Mouse (Mus musculus): Measurements from ENCODE around the gene Dync1li2. TPM values are rescaled to one million over a fixed set of nuclear protein-coding genes. Genes with fewer than 3 reads are reported as not detected.

The Dync1li2 gene
- polyA plus RNA-seq, 1 experiment from 2014 or later, result 13.5 TPM

DNA sequence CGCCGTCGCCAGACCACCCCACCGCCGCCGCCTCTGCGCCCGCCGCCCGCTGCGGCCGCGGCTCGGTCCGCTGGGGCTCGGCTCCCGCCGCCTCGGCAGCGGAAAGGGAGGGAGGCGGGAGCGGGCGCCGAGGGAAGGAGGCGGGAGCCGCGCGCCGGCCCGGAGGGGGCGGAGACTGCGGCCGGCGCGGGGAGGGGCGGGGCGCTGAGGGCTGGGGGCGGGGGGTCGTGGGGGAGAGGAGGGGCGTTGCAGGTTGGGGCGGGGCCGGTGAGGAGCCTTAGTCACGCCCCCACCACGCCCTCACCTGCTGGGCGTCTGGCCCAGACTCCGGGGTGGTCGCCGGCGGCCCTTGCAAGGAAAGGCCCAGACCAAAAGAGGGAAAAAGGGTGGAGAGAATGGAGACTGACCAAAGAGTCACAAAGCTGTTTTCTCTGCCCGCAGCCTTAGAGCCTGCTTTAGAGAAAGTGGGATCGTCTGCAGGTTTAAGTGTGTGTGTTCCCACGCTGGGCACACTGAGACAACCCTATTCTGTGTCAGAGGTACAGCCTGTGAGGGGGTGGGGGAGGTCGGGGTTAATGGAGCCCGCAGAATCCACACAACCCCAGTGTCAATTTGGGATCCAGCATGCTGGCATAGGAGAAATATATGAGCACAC lies 47.0 kb downstream of the Dync1li2 start, which contains the start of gene Cmtm4:
Gene Cmtm4 (minus strand): TSS at position 105 of the 655 bp plus-strand sequence.
- H3K9ac ChIP-seq, result peak within 1 kb of the TSS; percentile 78
- peak within 1 kb of the TSS; percentile 69 for H3K4me3 ChIP-seq (replicated peaks)
- peak within 1 kb of the TSS; percentile 91 for H3K4me2 ChIP-seq
- DNase-seq, result peak; percentile 6
- H3K4me1 ChIP-seq (replicated peaks), result peaks cover 13% of the 10 kb centered on the region
- H3K9me3 ChIP-seq (replicated peaks), result 0 out of 2 replicates have a peak, but pooled peaks cover 3% of the 10 kb centered on the region
- 3% methylated on average over 35 of the region's 54 CpGs for WGBS (ENCODE audit: insufficient replicate concordance)
- no peak within 1 kb of the TSS for H3K27ac ChIP-seq
- no peaks in the 10 kb centered on the region for H3K36me3 ChIP-seq
- H3K27me3 ChIP-seq, result peaks cover 28% of the 10 kb centered on the region
- peak; percentile 78 for ATAC-seq (ENCODE audit: low read depth)

DNA sequence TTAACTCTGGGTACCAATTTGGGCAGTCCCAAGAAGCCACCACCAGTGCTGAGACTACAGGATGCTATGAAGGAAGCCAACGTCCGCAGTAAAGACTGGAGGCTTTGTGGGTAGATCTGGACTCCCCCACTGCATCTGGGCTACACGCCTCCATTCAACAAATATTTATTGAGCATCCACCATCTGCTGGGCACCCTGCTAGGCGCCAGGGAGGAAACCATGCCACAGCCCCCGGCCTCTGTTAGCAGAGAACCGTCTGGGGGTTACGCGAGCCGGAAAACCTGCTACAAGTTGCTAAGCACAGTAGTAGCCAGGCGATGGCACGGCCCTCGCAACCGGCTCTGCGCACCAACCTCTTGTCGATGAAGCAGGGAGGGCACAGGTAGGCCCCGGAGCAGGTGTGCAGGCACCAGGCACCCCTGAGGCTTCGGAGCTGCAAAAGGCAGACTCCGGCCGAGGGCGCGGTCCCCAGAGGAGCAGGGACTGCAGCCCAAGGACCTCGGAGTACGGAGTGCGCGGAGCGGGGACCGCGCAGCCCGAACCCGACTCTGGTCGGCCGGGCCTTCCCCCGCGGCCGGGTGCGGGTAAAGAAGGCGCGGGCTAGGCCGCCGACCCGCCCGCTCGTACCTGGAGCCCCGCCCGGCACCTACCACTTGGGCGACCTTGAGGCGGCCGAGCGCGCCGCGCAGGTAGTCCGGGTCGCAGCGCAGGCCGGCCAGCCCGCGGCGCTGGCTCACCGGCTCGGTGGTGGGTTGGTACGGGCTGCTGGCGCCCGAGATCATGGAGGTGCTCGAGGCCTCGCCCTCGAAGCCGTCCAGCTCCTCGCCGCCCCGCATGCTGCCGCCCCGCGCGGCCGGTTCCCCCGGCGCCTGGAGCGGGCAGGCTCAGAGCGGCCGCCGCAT lies 47.8 kb downstream of the Dync1li2 start:
- DNase-seq (peak; percentile 16), ATAC-seq (ENCODE audit: low read depth) (peak; percentile 69)
- 0 out of 2 replicates have a peak, but pooled peaks cover 3% of the 10 kb centered on the region for H3K9me3 ChIP-seq (replicated peaks)
- peak overlapping the region; percentile 78 for H3K9ac ChIP-seq
- H3K4me3 ChIP-seq (replicated peaks), result peak overlapping the region; percentile 69
- 1% methylated on average over 82 of the region's 82 CpGs for WGBS (ENCODE audit: insufficient replicate concordance)
- H3K36me3 ChIP-seq, result no peaks in the 10 kb centered on the region
- peaks cover 28% of the 10 kb centered on the region for H3K27me3 ChIP-seq
- peaks cover 13% of the 10 kb centered on the region for H3K4me1 ChIP-seq (replicated peaks)
- H3K27ac ChIP-seq, result no peak overlapping the region
- H3K4me2 ChIP-seq, result peak overlapping the region; percentile 91

DNA sequence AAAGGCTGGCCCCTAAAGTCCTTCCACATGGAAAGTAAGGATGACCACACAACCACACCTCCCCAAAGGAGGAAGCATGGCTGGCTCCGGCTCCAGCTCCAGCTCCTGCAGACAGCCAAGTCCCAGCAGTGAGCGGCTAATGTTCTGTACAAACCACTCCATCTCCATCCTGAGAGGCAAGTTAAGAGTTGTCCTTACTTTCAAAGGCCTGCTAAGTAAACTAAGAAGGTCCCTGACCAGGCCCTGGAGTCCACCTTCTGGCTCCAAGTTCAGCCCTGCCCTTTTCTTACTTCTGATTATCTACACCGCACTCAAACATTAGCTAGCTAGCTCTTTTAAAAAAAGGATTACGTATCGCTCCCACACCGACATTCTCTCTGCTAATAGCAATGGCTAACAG lies 49.1 kb downstream of the Dync1li2 start:
- Histone ChIP-seq H3K4me1 (replicated peaks) (peaks cover 13% of the 10 kb centered on the region), H3K27ac (no peak overlapping the region), H3K4me3 (replicated peaks) (no peak overlapping the region), H3K9ac (no peak overlapping the region), H3K9me3 (replicated peaks) (0 out of 2 replicates have a peak, but pooled peaks cover 3% of the 10 kb centered on the region), H3K36me3 (no peaks in the 10 kb centered on the region), H3K27me3 (peaks cover 28% of the 10 kb centered on the region), H3K4me2 (0 out of 2 replicates have a peak overlapping the region, but pooled peaks have one; percentile 91)
- ATAC-seq (ENCODE audit: low read depth), result no peak
- DNase-seq, result no peak
- WGBS (ENCODE audit: insufficient replicate concordance), result 87% methylated on average over 6 of the region's 6 CpGs

DNA sequence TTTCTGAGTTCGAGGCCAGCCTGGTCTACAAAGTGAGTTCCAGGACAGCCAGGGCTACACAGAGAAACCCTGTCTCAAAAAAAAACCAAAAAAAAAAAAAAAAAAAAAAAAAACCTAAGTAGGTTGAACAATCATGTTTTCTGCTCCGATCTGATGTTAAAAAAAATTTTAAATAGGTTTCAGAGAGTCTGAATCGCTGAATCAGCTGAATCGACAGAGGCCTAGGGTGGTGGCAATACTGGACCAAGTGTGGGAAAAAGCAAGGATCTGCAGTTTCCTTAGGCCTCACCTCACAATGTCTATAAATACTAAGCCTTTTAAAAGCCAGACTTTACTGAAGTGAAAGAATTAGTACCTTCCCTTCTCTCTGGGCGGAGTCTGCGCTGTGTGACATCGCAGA lies 49.7 kb downstream of the Dync1li2 start:
- Histone ChIP-seq H3K4me3 (replicated peaks) (no peak overlapping the region), H3K27me3 (peaks cover 28% of the 10 kb centered on the region), H3K4me2 (no peak overlapping the region), H3K36me3 (no peaks in the 10 kb centered on the region), H3K4me1 (replicated peaks) (peaks cover 13% of the 10 kb centered on the region), H3K9ac (no peak overlapping the region), H3K9me3 (replicated peaks) (0 out of 2 replicates have a peak, but pooled peaks cover 3% of the 10 kb centered on the region), H3K27ac (no peak overlapping the region)
- no peak for DNase-seq
- WGBS (ENCODE audit: insufficient replicate concordance), result 83% methylated on average over 6 of the region's 7 CpGs
- ATAC-seq (ENCODE audit: low read depth), result no peak

DNA sequence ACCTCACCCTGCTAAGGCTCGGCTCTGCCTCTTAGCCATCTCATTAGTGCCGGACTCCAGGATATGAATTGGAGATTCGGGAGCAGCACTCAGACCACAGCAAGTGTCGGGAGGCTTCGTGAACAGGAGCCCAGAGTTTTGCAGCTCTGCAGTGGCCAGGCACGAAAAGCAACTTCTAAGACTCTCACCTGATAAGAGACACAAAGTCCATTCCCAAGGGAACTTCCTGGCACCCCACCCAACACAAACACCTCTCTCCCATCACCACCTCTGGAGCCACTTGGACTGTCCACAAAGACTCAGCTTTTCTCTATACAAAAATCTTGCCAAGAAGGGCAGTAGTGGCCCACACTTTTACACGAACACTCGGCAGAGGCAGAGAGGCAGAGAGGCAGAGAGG lies 52.6 kb downstream of the Dync1li2 start:
- Histone ChIP-seq H3K4me1 (replicated peaks) (peaks cover 14% of the 10 kb centered on the region), H3K4me3 (replicated peaks) (no peak overlapping the region), H3K9me3 (replicated peaks) (no peaks in the 10 kb centered on the region), H3K9ac (no peak overlapping the region), H3K27me3 (peaks cover 18% of the 10 kb centered on the region), H3K4me2 (no peak overlapping the region), H3K27ac (no peak overlapping the region), H3K36me3 (no peaks in the 10 kb centered on the region)
- ATAC-seq (ENCODE audit: low read depth) (no peak), DNase-seq (no peak)
- WGBS (ENCODE audit: insufficient replicate concordance), result 59% methylated on average over 8 of the region's 8 CpGs

DNA sequence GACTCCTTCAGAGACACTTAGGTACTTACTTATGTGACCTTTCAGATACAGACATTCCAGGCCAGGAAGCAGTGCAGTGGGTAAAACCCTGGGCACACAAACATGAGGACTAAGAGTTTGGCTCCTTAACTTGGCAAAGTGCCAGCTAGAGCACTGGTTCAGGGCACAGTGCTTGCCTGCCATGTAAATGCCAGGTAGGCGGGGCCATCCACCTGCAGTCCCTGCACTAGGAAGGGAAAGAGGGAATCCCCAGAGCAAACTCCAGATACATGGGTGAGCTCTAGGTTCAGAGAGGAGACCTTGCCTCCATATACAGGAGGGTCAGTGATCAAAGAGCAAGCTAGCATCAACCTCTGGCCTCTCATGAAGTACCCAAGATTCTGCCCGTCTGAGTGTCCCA lies 54.9 kb downstream of the Dync1li2 start:
- Histone ChIP-seq H3K9me3 (replicated peaks) (no peaks in the 10 kb centered on the region), H3K27me3 (no peaks in the 10 kb centered on the region), H3K4me3 (replicated peaks) (no peak overlapping the region), H3K4me1 (replicated peaks) (peaks cover 3% of the 10 kb centered on the region), H3K9ac (no peak overlapping the region), H3K36me3 (no peaks in the 10 kb centered on the region), H3K27ac (no peak overlapping the region), H3K4me2 (no peak overlapping the region)
- ATAC-seq (ENCODE audit: low read depth), result no peak
- DNase-seq, result no peak
- 79% methylated on average over 2 of the region's 2 CpGs for WGBS (ENCODE audit: insufficient replicate concordance)

DNA sequence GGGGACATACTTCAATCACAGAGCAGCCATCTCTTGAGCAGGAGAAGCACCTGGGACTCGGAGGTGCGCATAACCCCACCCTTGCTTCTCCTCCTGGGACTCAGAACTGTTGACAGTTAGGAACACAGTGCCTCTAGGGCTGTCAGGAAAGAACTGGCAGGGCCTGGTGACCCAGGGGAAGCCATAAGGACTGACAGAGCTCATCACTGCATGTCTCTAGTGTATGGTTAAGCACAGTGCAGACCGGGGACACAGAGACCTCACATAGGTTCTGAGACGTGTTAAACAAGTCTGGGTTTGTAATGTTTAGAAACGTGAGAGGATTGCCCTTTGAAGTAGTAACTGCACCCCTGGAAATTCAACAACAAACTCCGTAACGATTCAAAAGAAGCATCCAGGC lies 55.3 kb downstream of the Dync1li2 start:
- no peaks in the 10 kb centered on the region for H3K9me3 ChIP-seq (replicated peaks)
- no peak overlapping the region for H3K9ac ChIP-seq
- H3K4me1 ChIP-seq (replicated peaks), result peaks cover 5% of the 10 kb centered on the region
- DNase-seq (no peak), ATAC-seq (ENCODE audit: low read depth) (no peak)
- H3K4me3 ChIP-seq (replicated peaks), result no peak overlapping the region
- H3K27me3 ChIP-seq, result no peaks in the 10 kb centered on the region
- WGBS (ENCODE audit: insufficient replicate concordance), result 64% methylated on average over 7 of the region's 7 CpGs
- H3K36me3 ChIP-seq, result no peaks in the 10 kb centered on the region
- no peak overlapping the region for H3K27ac ChIP-seq
- no peak overlapping the region for H3K4me2 ChIP-seq

DNA sequence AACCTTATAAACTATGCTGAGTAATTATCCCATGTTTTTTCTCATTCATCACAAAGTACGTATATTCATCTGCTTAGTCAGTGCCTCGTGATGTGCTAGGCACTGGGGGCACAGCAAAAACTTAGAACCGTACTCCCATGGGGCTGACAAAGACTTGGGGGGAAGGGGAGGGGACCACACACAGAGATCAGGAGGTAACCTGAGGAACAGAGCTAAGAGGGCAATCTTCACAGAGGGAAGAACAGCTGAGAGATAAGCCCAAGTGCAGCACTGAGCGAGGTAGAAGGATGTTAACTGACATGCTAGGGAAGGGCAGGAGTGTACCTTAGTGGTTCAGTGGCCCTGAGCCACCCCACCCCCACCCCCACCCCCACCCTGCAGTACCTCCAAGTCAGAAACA lies 56.2 kb downstream of the Dync1li2 start:
- Histone ChIP-seq H3K36me3 (no peaks in the 10 kb centered on the region), H3K27ac (no peak overlapping the region), H3K9me3 (replicated peaks) (no peaks in the 10 kb centered on the region), H3K4me1 (replicated peaks) (peaks cover 7% of the 10 kb centered on the region), H3K27me3 (no peaks in the 10 kb centered on the region), H3K4me2 (no peak overlapping the region), H3K4me3 (replicated peaks) (no peak overlapping the region), H3K9ac (no peak overlapping the region)
- 37% methylated on average over 4 of the region's 4 CpGs for WGBS (ENCODE audit: insufficient replicate concordance)
- no peak for DNase-seq
- ATAC-seq (ENCODE audit: low read depth), result no peak

DNA sequence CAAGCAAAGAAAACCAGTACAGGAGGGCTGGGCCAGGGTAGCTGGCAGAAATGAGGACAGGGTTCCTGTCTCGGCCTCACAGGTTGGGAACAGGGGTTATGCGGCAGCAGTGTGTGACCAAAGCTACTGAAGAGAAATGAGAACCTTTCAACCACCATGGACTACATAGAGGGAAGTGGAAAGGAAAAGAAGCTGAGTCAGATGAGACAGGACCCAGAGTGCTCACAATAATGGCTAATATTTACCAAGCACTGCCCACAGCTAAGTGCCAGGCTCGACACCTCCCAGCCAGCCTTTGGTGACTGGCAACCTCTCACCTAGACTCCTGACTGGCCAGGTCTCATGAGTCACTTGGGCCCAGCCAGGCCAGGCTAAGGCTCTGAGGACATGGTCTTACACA lies 58.9 kb downstream of the Dync1li2 start:
- H3K4me2 ChIP-seq, result no peak overlapping the region
- ATAC-seq (ENCODE audit: low read depth), result no peak
- DNase-seq, result no peak
- WGBS (ENCODE audit: insufficient replicate concordance), result 60% methylated on average over 3 of the region's 3 CpGs
- H3K4me3 ChIP-seq (replicated peaks), result no peak overlapping the region
- no peaks in the 10 kb centered on the region for H3K36me3 ChIP-seq
- no peak overlapping the region for H3K9ac ChIP-seq
- no peaks in the 10 kb centered on the region for H3K27me3 ChIP-seq
- no peak overlapping the region for H3K27ac ChIP-seq
- no peaks in the 10 kb centered on the region for H3K9me3 ChIP-seq (replicated peaks)
- peaks cover 7% of the 10 kb centered on the region for H3K4me1 ChIP-seq (replicated peaks)

DNA sequence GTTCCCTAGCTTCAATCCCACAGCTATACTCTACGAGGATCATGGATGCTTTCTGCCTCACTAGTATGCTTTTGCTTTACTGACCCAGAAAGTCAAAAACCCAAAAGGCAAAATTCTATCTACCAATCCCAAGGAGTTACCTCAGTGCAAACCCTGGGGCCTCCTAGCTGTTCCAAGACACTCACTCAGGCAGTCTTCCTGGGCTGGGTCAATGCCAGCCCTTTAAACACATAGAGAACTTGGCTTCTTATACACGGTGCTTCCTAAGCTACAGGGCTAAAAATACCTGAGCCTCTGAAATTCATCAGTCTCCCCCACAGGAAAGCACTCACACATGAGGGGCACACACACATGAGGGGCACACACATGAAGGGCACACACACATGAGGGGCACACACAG lies 59.6 kb downstream of the Dync1li2 start:
- Histone ChIP-seq H3K27ac (no peak overlapping the region), H3K9me3 (replicated peaks) (no peaks in the 10 kb centered on the region), H3K27me3 (no peaks in the 10 kb centered on the region), H3K36me3 (no peaks in the 10 kb centered on the region), H3K4me1 (replicated peaks) (peaks cover 7% of the 10 kb centered on the region), H3K9ac (no peak overlapping the region), H3K4me2 (no peak overlapping the region), H3K4me3 (replicated peaks) (no peak overlapping the region)
- no peak for ATAC-seq (ENCODE audit: low read depth)
- WGBS (ENCODE audit: insufficient replicate concordance), result 52% methylated on average over 2 of the region's 2 CpGs
- no peak for DNase-seq

DNA sequence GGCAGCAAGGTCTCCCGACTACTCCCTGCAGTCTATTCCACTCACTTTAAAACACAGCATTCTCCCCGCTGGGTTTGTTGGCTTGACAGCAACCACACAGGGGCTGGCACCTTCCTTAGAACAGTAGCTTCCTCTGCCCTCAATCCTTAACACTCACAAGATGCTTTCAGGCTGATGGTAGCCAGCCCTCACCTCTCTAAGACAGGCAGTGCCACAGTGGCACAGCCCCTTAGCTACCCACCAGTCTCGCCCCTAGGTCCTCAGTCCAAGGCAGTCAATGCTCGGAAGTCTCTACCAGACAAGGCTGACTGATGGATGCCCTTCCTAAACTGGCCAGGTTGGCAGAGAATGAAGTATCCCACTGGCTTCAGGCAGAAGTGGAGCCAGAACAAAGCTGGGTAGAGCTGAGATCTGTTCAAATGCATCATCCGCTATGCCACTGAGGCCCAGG lies 61.9 kb downstream of the Dync1li2 start:
- peaks cover 6% of the 10 kb centered on the region for H3K4me1 ChIP-seq (replicated peaks)
- no peak for DNase-seq
- no peak overlapping the region for H3K9ac ChIP-seq
- H3K9me3 ChIP-seq (replicated peaks), result no peaks in the 10 kb centered on the region
- 66% methylated on average over 5 of the region's 5 CpGs for WGBS (ENCODE audit: insufficient replicate concordance)
- no peaks in the 10 kb centered on the region for H3K36me3 ChIP-seq
- H3K27ac ChIP-seq, result no peak overlapping the region
- H3K27me3 ChIP-seq, result no peaks in the 10 kb centered on the region
- ATAC-seq (ENCODE audit: low read depth), result no peak
- no peak overlapping the region for H3K4me3 ChIP-seq (replicated peaks)
- no peak overlapping the region for H3K4me2 ChIP-seq

All from liver, embryonic 13.5 days (tissue).